Comparison of ENCODE assay signal across 21 mouse cellular contexts in genomic region chr1:155090736-155091135, GRCm38 (mm10). TPM values are rescaled to one million over a fixed set of nuclear protein-coding genes. Genes with fewer than 3 reads are reported as not detected.
DNase-seq lines count a peak whose midpoint lies in the region; ATAC-seq and TF ChIP-seq lines count a peak whose summit lies in the region.
"Had no signal": no experiment of that assay in that cellular context is flagged by ENCODE, and none has a peak within 500 bp of the region (broad histone marks: within the 10 kb centered on the region; RNA-seq: fewer than 3 reads in every experiment).

No protein-coding gene starts in this region.

- no peak overlapping the region for H3ac ChIP-seq in myocyte (ENCODE audit: control insufficient read depth, insufficient read length)

- no peaks in the 10 kb centered on the region for H3K27me3 ChIP-seq in kidney, embryonic 15.5 days
- no peaks in the 10 kb centered on the region for H3K27me3 ChIP-seq in kidney, adult 2 months (replicated peaks; ENCODE audit: control insufficient read depth, insufficient read depth, low read length)
- no peaks in the 10 kb centered on the region for H3K27me3 ChIP-seq in embryonic facial prominence, embryonic 14.5 days (replicated peaks; ENCODE audit: control insufficient read depth, insufficient read depth, low read length)
- H3K27me3 ChIP-seq in myocyte (ENCODE audit: control insufficient read depth, insufficient read depth, insufficient read length): no peaks in the 10 kb centered on the region
- H3K27me3 ChIP-seq: intestine, embryonic 15.5 days; midbrain, embryonic 13.5 days; neural tube, embryonic 13.5 days had no signal

- peaks cover 11% of the 10 kb centered on the region for H3K36me3 ChIP-seq in kidney, embryonic 15.5 days
- no peaks in the 10 kb centered on the region for H3K36me3 ChIP-seq in kidney, adult 2 months (ENCODE audit: control insufficient read depth, insufficient read depth, low read length)
- no peaks in the 10 kb centered on the region for H3K36me3 ChIP-seq in embryonic facial prominence, embryonic 14.5 days (ENCODE audit: control insufficient read depth, insufficient read depth, low read length)
- no peaks in the 10 kb centered on the region for H3K36me3 ChIP-seq in myocyte (ENCODE audit: control insufficient read depth, insufficient read depth)
- H3K36me3 ChIP-seq: intestine, embryonic 15.5 days; neural tube, embryonic 13.5 days had no signal

- no peak overlapping the region for H3K4me3 ChIP-seq in kidney, embryonic 15.5 days (replicated peaks)
- no peak overlapping the region for H3K4me3 ChIP-seq in kidney, adult 2 months (ENCODE audit: insufficient read depth, low read depth, low read length)
- no peak overlapping the region for H3K4me3 ChIP-seq in embryonic facial prominence, embryonic 14.5 days (ENCODE audit: low read depth, low read length)
- H3K4me3 ChIP-seq in myocyte: no peak overlapping the region
- H3K4me3 ChIP-seq: erythroblast, embryonic 14.5 days; hindbrain, embryonic 10.5 days; intestine, embryonic 15.5 days; midbrain, embryonic 13.5 days; neural tube, embryonic 13.5 days had no signal

- WGBS in kidney, embryonic 15.5 days: 43% methylated on average over 1 of the region's 1 CpGs
- WGBS in kidney, adult 2 months: 90% methylated on average over 1 of the region's 1 CpGs
- WGBS in embryonic facial prominence, embryonic 14.5 days: 57% methylated on average over 1 of the region's 1 CpGs

- H3K4me1 ChIP-seq in kidney, embryonic 15.5 days: peaks cover 76% of the 10 kb centered on the region
- peaks cover 27% of the 10 kb centered on the region for H3K4me1 ChIP-seq in kidney, adult 2 months (ENCODE audit: control insufficient read depth, insufficient read depth, low read length)
- peaks cover 60% of the 10 kb centered on the region for H3K4me1 ChIP-seq in embryonic facial prominence, embryonic 14.5 days (ENCODE audit: control insufficient read depth, insufficient read depth, low read length)

- 0 out of 2 replicates have a peak overlapping the region, but pooled peaks have one; percentile 73 for H3K27ac ChIP-seq in kidney, embryonic 15.5 days
- no peak overlapping the region for H3K27ac ChIP-seq in kidney, adult 2 months (ENCODE audit: insufficient read depth, low read depth, low read length)
- H3K27ac ChIP-seq in embryonic facial prominence, embryonic 14.5 days (replicated peaks; ENCODE audit: low read depth, low read length): peak overlapping the region; percentile 79; the same call in 1 of the 2 replicates

- H3K9ac ChIP-seq in kidney, embryonic 15.5 days: no peak overlapping the region
- H3K9ac ChIP-seq in embryonic facial prominence, embryonic 14.5 days (ENCODE audit: low read depth, low read length): no peak overlapping the region
- H3K9ac ChIP-seq: intestine, embryonic 15.5 days; liver, postnatal 0 days; midbrain, embryonic 13.5 days; neural tube, embryonic 13.5 days had no signal

- no peak for ATAC-seq in kidney, embryonic 15.5 days (replicated peaks; ENCODE audit: low FRiP score)
- no peak for ATAC-seq in embryonic facial prominence, embryonic 14.5 days (ENCODE audit: low read depth)
- ATAC-seq in erythroid progenitor cell, adult 5-6 weeks (replicated peaks; ENCODE audit: low FRiP score, poor library complexity, severe bottlenecking): no peak
- ATAC-seq: forebrain, embryonic 14.5 days; hindbrain, embryonic 16.5 days; intestine, embryonic 15.5 days; midbrain, embryonic 13.5 days had no signal

- TF ChIP-seq CTCF in kidney, adult 2 months (conservative IDR thresholded peaks at IDR 0.05; ENCODE audit: insufficient read depth, insufficient read length, low read depth, low read length): no peak

- peaks cover 10% of the 10 kb centered on the region for H3K79me2 ChIP-seq in myocyte (ENCODE audit: control insufficient read depth, insufficient read depth)

- H3K4me2 ChIP-seq in kidney, embryonic 15.5 days: no peak overlapping the region
- no peak overlapping the region for H3K4me2 ChIP-seq in embryonic facial prominence, embryonic 14.5 days (ENCODE audit: low read depth, low read length)
- peak overlapping the region; percentile 91 for H3K4me2 ChIP-seq in myocyte (ENCODE audit: low read depth)
- H3K4me2 ChIP-seq: heart, embryonic 11.5 days; intestine, embryonic 15.5 days; liver, embryonic 11.5 days; midbrain, embryonic 13.5 days; neural tube, embryonic 13.5 days had no signal

- no peak for TF ChIP-seq POLR2A in kidney, adult 2 months (IDR thresholded peaks at IDR 0.05; ENCODE audit: low read depth, low read length)
- no peak for TF ChIP-seq POLR2A in myocyte (IDR thresholded peaks at IDR 0.05; ENCODE audit: insufficient read length, low read depth)

- DNase-seq in kidney, adult 2 months: no peak
- DNase-seq in NIH3T3 (ENCODE audit: low read depth): peak; percentile 91
- peak; percentile 68 for DNase-seq in embryonic facial prominence, embryonic 14.5 days (ENCODE audit: low spot score)
- no peak for DNase-seq in lung, postnatal 25 days (ENCODE audit: low spot score)
- DNase-seq: adrenal gland, adult 8-10 months; cerebellum, adult 2 months; left cerebral cortex, postnatal 4 days; liver, postnatal 0 days; right cerebral cortex, postnatal 4 days had no signal

- H3K9me3 ChIP-seq in kidney, embryonic 15.5 days (replicated peaks): no peaks in the 10 kb centered on the region
- H3K9me3 ChIP-seq in embryonic facial prominence, embryonic 14.5 days (ENCODE audit: control insufficient read depth, low read length): no peaks in the 10 kb centered on the region
- H3K9me3 ChIP-seq: hindbrain, embryonic 10.5 days; intestine, embryonic 15.5 days; midbrain, embryonic 13.5 days; neural tube, embryonic 13.5 days had no signal

TF ChIP-seq in myocyte, 11 proteins besides CTCF, POLR2A, EP300 and RAD21:
- no peak for TF ChIP-seq POLR2AphosphoS2 (IDR thresholded peaks at IDR 0.05; ENCODE audit: insufficient read length, low read depth)
- TF ChIP-seq SRF (IDR thresholded peaks at IDR 0.05; ENCODE audit: control insufficient read depth, insufficient read length, low read depth): no peak
- no peak for TF ChIP-seq MYOG (IDR thresholded peaks at IDR 0.05; ENCODE audit: control insufficient read depth in 1 of 3, insufficient read depth in 1 of 3, insufficient read length in 2 of 3, low read depth in 2 of 3)
- TF ChIP-seq CEBPB (IDR thresholded peaks at IDR 0.05; ENCODE audit: insufficient read depth, poor library complexity, severe bottlenecking): no peak
- TF ChIP-seq REST (IDR thresholded peaks at IDR 0.05; ENCODE audit: insufficient read depth, insufficient read length): no peak
- no peak for TF ChIP-seq TCF3 (IDR thresholded peaks at IDR 0.05; ENCODE audit: insufficient read length, low read depth)
- TF ChIP-seq MAX (IDR thresholded peaks at IDR 0.05; ENCODE audit: low read depth): no peak
- TF ChIP-seq USF1 (IDR thresholded peaks at IDR 0.05; ENCODE audit: low read depth): no peak
- no peak for TF ChIP-seq MYOD1 (IDR thresholded peaks at IDR 0.05; ENCODE audit: control insufficient read depth in 1 of 3, insufficient read length in 2 of 3, low read depth in 2 of 3)
- no peak for TF ChIP-seq E2F4 (IDR thresholded peaks at IDR 0.05; ENCODE audit: insufficient read depth)
- TF ChIP-seq TCF12 (IDR thresholded peaks at IDR 0.05; ENCODE audit: insufficient read depth, poor library complexity, severe bottlenecking): no peak

RNA-seq across cellular contexts. Expression of gene Ier5, which starts 8.7 kb away (rescaled TPM):
- 7.5 and 7.6 TPM in 2 replicates for polyA plus RNA-seq in kidney, embryonic 15.5 days (2015; fragmentation: Nextera tagmentation; extraction: Ambion mirVana)
- 8.6 and 9.8 TPM in 2 replicates for polyA plus RNA-seq in kidney, adult 2 months (2012; rRNA removed)
- 9.9 and 11.0 TPM in 2 replicates for polyA plus RNA-seq in embryonic facial prominence, embryonic 14.5 days (2014; fragmentation: Nextera tagmentation; extraction: Ambion mirVana)
- 21.1 TPM for polyA plus RNA-seq in myocyte (2012; fragmentation: generic; extraction: Trizol)
- 13.7 and 15.9 TPM in 2 replicates for total RNA-seq in erythroid progenitor cell, adult 5-6 weeks (2015; ENCODE audit: low replicate concordance)
- 11.3 and 13.9 TPM in 2 replicates for total RNA-seq in erythroid progenitor cell, adult 5-6 weeks (2017; ENCODE audit: low replicate concordance)

RNA-seq across cellular contexts. Expression of gene Mr1, which starts 55.9 kb away (rescaled TPM):
- polyA plus RNA-seq in kidney, embryonic 15.5 days (2015; fragmentation: Nextera tagmentation; extraction: Ambion mirVana): 5.7 and 6.3 TPM in 2 replicates
- polyA plus RNA-seq in kidney, adult 2 months (2012; rRNA removed): 3.3 and 4.5 TPM in 2 replicates
- 6.8 and 7.9 TPM in 2 replicates for polyA plus RNA-seq in embryonic facial prominence, embryonic 14.5 days (2014; fragmentation: Nextera tagmentation; extraction: Ambion mirVana)
- polyA plus RNA-seq in myocyte (2012; fragmentation: generic; extraction: Trizol): 3.9 TPM
- total RNA-seq in erythroid progenitor cell, adult 5-6 weeks (2015; ENCODE audit: low replicate concordance): 2.1 TPM in 1 of 2 replicates, not detected in the other
- 1.1 and 2.4 TPM in 2 replicates for total RNA-seq in erythroid progenitor cell, adult 5-6 weeks (2017; ENCODE audit: low replicate concordance)
- polyA plus RNA-seq: erythroblast, embryonic 14.5 days had no signal

Comparison
In these comparisons a context has a peak if more than half of its experiments do, and no peak if none do; other contexts are left out.
1. DNase-seq: peak in NIH3T3 (single experiment) and embryonic facial prominence, embryonic 14.5 days (single experiment); none in kidney, adult 2 months (single experiment) and lung, postnatal 25 days (single experiment).